Mouse (Mus musculus) midbrain, embryonic 13.5 days (tissue): ENCODE data around the gene Wdr70. TPM values are rescaled to one million over a fixed set of nuclear protein-coding genes. Genes with fewer than 3 reads are reported as not detected.
"Not testable (repeated sequence)": the region's sequence is repeated elsewhere in the genome, so short reads cannot be mapped to it uniquely, and the experiment has no call there.

ENCODE experiments used
- ATAC-seq: fragments of 200-750 bp; cut with Nextera tagmentation; 2 replicates; pipeline ENCODE4 v1.8.0; 2017; ENCODE audit warnings: mild to moderate bottlenecking, moderate TSS enrichment, moderate library complexity
- H3K27ac ChIP-seq: fragments of 300-500 bp; sonication (generic); 2 replicates; pipeline ENCODE4 v1.5.1; 2015; ENCODE audit warnings: inconsistent platforms, mild to moderate bottlenecking, moderate library complexity
- H3K27me3 ChIP-seq: fragments of 300-500 bp; sonication (generic); 2 replicates; pipeline ENCODE4 v1.6.1; 2015; ENCODE audit warnings: mild to moderate bottlenecking, inconsistent platforms
- H3K36me3 ChIP-seq: fragments of 300-500 bp; sonication (generic); 2 replicates; pipeline ENCODE4 v1.6.1; 2015; ENCODE audit warnings: mild to moderate bottlenecking, inconsistent platforms
- H3K4me1 ChIP-seq: fragments of 300-500 bp; sonication (generic); replicated peaks from 2 replicates; pipeline ENCODE4 v1.6.1; 2015; ENCODE audit warnings: inconsistent platforms
- H3K4me2 ChIP-seq: fragments of 300-500 bp; sonication (generic); replicated peaks from 2 replicates; pipeline ENCODE4 v1.6.1; 2015; ENCODE audit warnings: moderate library complexity, mild to moderate bottlenecking, inconsistent platforms
- H3K4me3 ChIP-seq: fragments of 300-500 bp; sonication (generic); replicated peaks from 2 replicates; pipeline ENCODE4 v1.5.1; 2015; ENCODE audit warnings: mild to moderate bottlenecking, inconsistent platforms
- H3K9ac ChIP-seq: fragments of 300-500 bp; sonication (generic); replicated peaks from 2 replicates; pipeline ENCODE4 v1.6.1; 2015; ENCODE audit warnings: mild to moderate bottlenecking, inconsistent platforms
- H3K9me3 ChIP-seq: fragments of 300-500 bp; sonication (generic); 2 replicates; pipeline ENCODE4 v1.6.1; 2016; ENCODE audit warnings: mild to moderate bottlenecking, inconsistent platforms
- WGBS: fragments of 180-500 bp; shearing (Covaris S2); methylation state at CpG from one replicate; pipeline ENCODE4 v1.1.7; 2015; 5-methylcytosine and 5-hydroxymethylcytosine counted together
- polyA plus RNA-seq: library from polyadenylated mRNA; unstranded; fragments of >200 nt; fragmentation: Nextera tagmentation; extraction: Ambion mirVana; gene quantifications from 2 replicates; pipeline ENCODE4 v1.2.1, GENCODE M21; 2015

Wdr70 gene
- polyA plus RNA-seq, 1 experiment from 2014 or later: 72.6 TPM

- H3K27me3 ChIP-seq: no peaks in the 10 kb centered on the region
- H3K9ac ChIP-seq: no peak overlapping the region
- no peak for ATAC-seq
- H3K4me2 ChIP-seq: no peak overlapping the region
- H3K4me3 ChIP-seq: no peak overlapping the region
- WGBS: 95% methylated on average over 2 of the region's 2 CpGs
- H3K9me3 ChIP-seq: no peaks in the 10 kb centered on the region
- no peaks in the 10 kb centered on the region for H3K4me1 ChIP-seq
- no peak overlapping the region for H3K27ac ChIP-seq
- peaks cover 39% of the 10 kb centered on the region for H3K36me3 ChIP-seq
These were observed 8.3 kb downstream of the Wdr70 start for GRCm38 (mm10) chr15:8090685-8091084.

GRCm38 (mm10) chr15:8088715-8089114 is 10.3 kb downstream of the Wdr70 start:
- no peak overlapping the region for H3K9ac ChIP-seq

GRCm38 (mm10) chr15:8087293-8087692 is 11.7 kb downstream of the Wdr70 start:
- H3K9me3 ChIP-seq: no peaks in the 10 kb centered on the region
- no peaks in the 10 kb centered on the region for H3K27me3 ChIP-seq
- H3K9ac ChIP-seq: no peak overlapping the region
- no peak overlapping the region for H3K27ac ChIP-seq
- H3K4me2 ChIP-seq: no peak overlapping the region
- H3K4me1 ChIP-seq: no peaks in the 10 kb centered on the region
- no peak for ATAC-seq
- H3K4me3 ChIP-seq: no peak overlapping the region
- H3K36me3 ChIP-seq: peaks cover 20% of the 10 kb centered on the region
- WGBS: 93% methylated on average over 4 of the region's 4 CpGs

More at GRCm38 (mm10) chr15:8088715-8089114, 10.3 kb downstream of the Wdr70 start:
- H3K27me3 ChIP-seq: no peaks in the 10 kb centered on the region
- H3K9me3 ChIP-seq: no peaks in the 10 kb centered on the region
- 89% methylated on average over 3 of the region's 3 CpGs for WGBS
- H3K4me2 ChIP-seq: no peak overlapping the region
- H3K36me3 ChIP-seq: peaks cover 31% of the 10 kb centered on the region
- no peak overlapping the region for H3K4me3 ChIP-seq
- ATAC-seq: no peak
- H3K27ac ChIP-seq: no peak overlapping the region
- no peaks in the 10 kb centered on the region for H3K4me1 ChIP-seq

GRCm38 (mm10) chr15:8082139-8082538 is 16.9 kb downstream of the Wdr70 start:
- Histone ChIP-seq H3K9ac (no peak overlapping the region), H3K27me3 (no peaks in the 10 kb centered on the region), H3K4me1 (no peaks in the 10 kb centered on the region), H3K36me3 (peaks cover 29% of the 10 kb centered on the region), H3K27ac (no peak overlapping the region), H3K4me3 (no peak overlapping the region), H3K9me3 (no peaks in the 10 kb centered on the region), H3K4me2 (no peak overlapping the region)
- WGBS: 96% methylated on average over 8 of the region's 8 CpGs
- no peak for ATAC-seq

- not testable (repeated sequence) for ATAC-seq, H3K4me2 ChIP-seq, H3K9me3 ChIP-seq, H3K27me3 ChIP-seq, H3K9ac ChIP-seq, H3K4me3 ChIP-seq, H3K27ac ChIP-seq, H3K4me1 ChIP-seq
- peaks cover 72% of the 10 kb centered on the region for H3K36me3 ChIP-seq
- WGBS: 96% methylated on average over 3 of the region's 3 CpGs
These were observed 25.9 kb downstream of the Wdr70 start for GRCm38 (mm10) chr15:8073159-8073558.

GRCm38 (mm10) chr15:8065221-8065620 is 33.8 kb downstream of the Wdr70 start:
- 86% methylated on average over 6 of the region's 6 CpGs for WGBS
- Histone ChIP-seq H3K4me3 (no peak overlapping the region), H3K4me2 (no peak overlapping the region), H3K9ac (no peak overlapping the region), H3K36me3 (peaks cover 43% of the 10 kb centered on the region), H3K27ac (no peak overlapping the region), H3K27me3 (no peaks in the 10 kb centered on the region), H3K4me1 (no peaks in the 10 kb centered on the region), H3K9me3 (no peaks in the 10 kb centered on the region)
- ATAC-seq: no peak

GRCm38 (mm10) chr15:8051177-8051576 is 47.8 kb downstream of the Wdr70 start:
- Histone ChIP-seq H3K9me3 (no peaks in the 10 kb centered on the region), H3K36me3 (peaks cover 29% of the 10 kb centered on the region), H3K9ac (no peak overlapping the region), H3K4me2 (no peak overlapping the region), H3K4me3 (no peak overlapping the region), H3K4me1 (no peaks in the 10 kb centered on the region), H3K27ac (no peak overlapping the region), H3K27me3 (no peaks in the 10 kb centered on the region)
- 89% methylated on average over 3 of the region's 3 CpGs for WGBS
- ATAC-seq: no peak

- Histone ChIP-seq H3K9me3 (no peaks in the 10 kb centered on the region), H3K27me3 (no peaks in the 10 kb centered on the region), H3K4me1 (no peaks in the 10 kb centered on the region), H3K36me3 (peaks cover 17% of the 10 kb centered on the region), H3K9ac (no peak overlapping the region), H3K27ac (no peak overlapping the region), H3K4me2 (no peak overlapping the region), H3K4me3 (no peak overlapping the region)
- WGBS: 79% methylated on average over 4 of the region's 4 CpGs
- no peak for ATAC-seq
These were observed 59.2 kb downstream of the Wdr70 start for GRCm38 (mm10) chr15:8039834-8040233.

- Histone ChIP-seq H3K27me3 (no peaks in the 10 kb centered on the region), H3K9ac (no peak overlapping the region), H3K4me2 (no peak overlapping the region), H3K27ac (no peak overlapping the region), H3K4me1 (no peaks in the 10 kb centered on the region), H3K36me3 (peaks cover 14% of the 10 kb centered on the region; the same call in 1 of the 2 replicates), H3K4me3 (no peak overlapping the region), H3K9me3 (no peaks in the 10 kb centered on the region)
- WGBS: 91% methylated on average over 5 of the region's 5 CpGs
- ATAC-seq: no peak
These were observed 60.6 kb downstream of the Wdr70 start for GRCm38 (mm10) chr15:8038457-8038856.

- no peak overlapping the region for H3K27ac ChIP-seq
- no peak overlapping the region for H3K9ac ChIP-seq
- H3K36me3 ChIP-seq: peaks cover 18% of the 10 kb centered on the region
- no peak overlapping the region for H3K4me2 ChIP-seq
- H3K4me1 ChIP-seq: no peaks in the 10 kb centered on the region
- WGBS: 68% methylated on average over 3 of the region's 3 CpGs
- ATAC-seq: no peak
- H3K27me3 ChIP-seq: no peaks in the 10 kb centered on the region
- no peaks in the 10 kb centered on the region for H3K9me3 ChIP-seq
- no peak overlapping the region for H3K4me3 ChIP-seq
These were observed 61.2 kb downstream of the Wdr70 start for GRCm38 (mm10) chr15:8037825-8038224.

GRCm38 (mm10) chr15:8031211-8031610 is 67.8 kb downstream of the Wdr70 start:
- no peaks in the 10 kb centered on the region for H3K4me1 ChIP-seq
- no peak overlapping the region for H3K4me2 ChIP-seq
- no peak overlapping the region for H3K9ac ChIP-seq
- no peak overlapping the region for H3K4me3 ChIP-seq
- no peak overlapping the region for H3K27ac ChIP-seq
- H3K9me3 ChIP-seq: no peaks in the 10 kb centered on the region
- ATAC-seq: no peak
- peaks cover 12% of the 10 kb centered on the region for H3K36me3 ChIP-seq
- 82% methylated on average over 7 of the region's 7 CpGs for WGBS
- no peaks in the 10 kb centered on the region for H3K27me3 ChIP-seq

GRCm38 (mm10) chr15:8030643-8031042 is 68.4 kb downstream of the Wdr70 start:
- ATAC-seq: no peak
- no peaks in the 10 kb centered on the region for H3K4me1 ChIP-seq
- no peak overlapping the region for H3K9ac ChIP-seq
- H3K27ac ChIP-seq: no peak overlapping the region
- no peak overlapping the region for H3K4me3 ChIP-seq
- peaks cover 12% of the 10 kb centered on the region for H3K36me3 ChIP-seq
- WGBS: 89% methylated on average over 3 of the region's 3 CpGs
- H3K9me3 ChIP-seq: no peaks in the 10 kb centered on the region
- H3K4me2 ChIP-seq: no peak overlapping the region
- no peaks in the 10 kb centered on the region for H3K27me3 ChIP-seq

- WGBS: 96% methylated on average over 2 of the region's 2 CpGs
These were observed 71.5 kb downstream of the Wdr70 start for GRCm38 (mm10) chr15:8027503-8027902.

More at GRCm38 (mm10) chr15:8027503-8027902, 71.5 kb downstream of the Wdr70 start:
- Histone ChIP-seq H3K9ac (no peak overlapping the region), H3K27me3 (no peaks in the 10 kb centered on the region), H3K4me3 (no peak overlapping the region), H3K27ac (no peak overlapping the region), H3K4me1 (no peaks in the 10 kb centered on the region), H3K4me2 (no peak overlapping the region), H3K36me3 (no peaks in the 10 kb centered on the region), H3K9me3 (no peaks in the 10 kb centered on the region)
- no peak for ATAC-seq
